Mouse (Mus musculus) brain, embryonic 14.5 days (tissue): ENCODE data around the gene Klf4.
A peak's percentile ranks its signal among the peaks of the same experiment; 100 is the strongest.

Source experiments
- CTCF ChIP-seq: fragments of 200-500 bp; IDR thresholded peaks from 2 replicates; pipeline ENCODE4 v1.5.1; 2012; ENCODE audit warnings: inconsistent platforms, mild to moderate bottlenecking, moderate library complexity, borderline replicate concordance; ENCODE audit not compliant: insufficient read depth, insufficient read length; ENCODE audit errors: extremely low read depth
- POLR2A ChIP-seq: fragments of 200-500 bp; IDR thresholded peaks from 2 replicates; pipeline ENCODE4 v1.6.1; 2012; ENCODE audit warnings: mild to moderate bottlenecking, inconsistent platforms, borderline replicate concordance; ENCODE audit not compliant: poor library complexity, insufficient read depth, insufficient read length, severe bottlenecking; ENCODE audit errors: extremely low read depth

- TF ChIP-seq POLR2A (no peak), CTCF (peak; percentile 46)
Measured at GRCm38 (mm10) chr4:55477933-55478332, 54.3 kb downstream of the Klf4 start.
